Mouse (Mus musculus) fat pad, adult 2 months (tissue): ENCODE measurements around the gene Gpsm3.
"Not testable (repeated sequence)": the region's sequence is repeated elsewhere in the genome, so short reads cannot be mapped to it uniquely, and the experiment has no call there.

Source experiments
- DNase-seq: peaks from one replicate; pipeline ENCODE4 v3.0.0-alpha.2; 2011; ENCODE audit warnings: low read depth, low spot score; ENCODE audit errors: extremely low read depth

Gene Gpsm3

GRCm38 (mm10) chr17:34589681-34590101, at the start of gene Gpsm3:
Gpsm3 (plus strand) TSS chr17:34589806.
- DNase-seq, result no peak

- DNase-seq, result not testable (repeated sequence)
These were observed 46.0 kb upstream of the Gpsm3 start for GRCm38 (mm10) chr17:34543567-34543966.

- no peak for DNase-seq
These were observed 42.8 kb upstream of the Gpsm3 start for GRCm38 (mm10) chr17:34546797-34547196.

DNA sequence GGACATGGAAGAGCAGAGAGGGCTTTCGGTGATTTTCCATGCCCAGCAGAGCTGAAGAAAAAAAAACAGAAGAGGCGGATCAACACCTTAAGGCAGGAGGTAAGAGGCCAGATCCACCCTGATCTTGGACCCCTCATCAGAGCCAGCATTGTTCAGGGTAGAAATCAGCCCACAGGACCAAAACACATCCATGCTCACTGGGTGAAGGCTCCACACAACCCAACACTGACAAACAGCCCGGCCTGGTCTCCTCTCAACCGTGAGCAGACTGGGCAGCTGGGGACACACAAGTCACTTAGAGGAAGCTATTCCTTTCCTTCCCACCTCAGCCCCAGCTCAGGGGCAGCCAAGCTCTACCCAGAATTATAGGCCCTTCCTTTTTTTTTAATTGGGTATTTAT, 42.0 kb upstream of the Gpsm3 start:
- no peak for DNase-seq

DNA sequence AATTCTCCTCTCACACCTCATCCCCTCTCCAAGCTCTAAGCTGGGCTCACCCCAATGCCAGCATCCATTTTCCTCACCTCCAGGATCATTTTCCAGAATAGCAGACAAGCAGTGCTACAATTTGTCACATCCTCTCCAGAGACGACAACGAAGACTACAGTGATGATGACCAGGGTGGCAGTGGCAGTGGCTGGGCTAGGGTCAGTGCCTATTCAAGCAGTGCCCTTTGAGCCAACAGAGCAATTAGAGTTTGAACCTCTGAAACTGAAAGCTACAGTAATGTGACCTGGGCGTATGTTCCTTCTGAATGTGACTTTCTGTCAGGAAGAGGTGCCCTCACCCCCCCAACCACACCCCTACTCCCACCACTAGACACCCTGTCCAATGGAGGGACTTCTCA, 40.5 kb upstream of the Gpsm3 start:
- DNase-seq, result no peak

GRCm38 (mm10) chr17:34549843-34550242, 39.8 kb upstream of the Gpsm3 start:
- no peak for DNase-seq

GRCm38 (mm10) chr17:34555483-34555882, 34.1 kb upstream of the Gpsm3 start:
- DNase-seq, result no peak

- DNase-seq, result no peak
These were observed 33.2 kb upstream of the Gpsm3 start for GRCm38 (mm10) chr17:34556406-34556805.

- no peak for DNase-seq
These were observed 32.2 kb upstream of the Gpsm3 start for GRCm38 (mm10) chr17:34557411-34557810.

DNA sequence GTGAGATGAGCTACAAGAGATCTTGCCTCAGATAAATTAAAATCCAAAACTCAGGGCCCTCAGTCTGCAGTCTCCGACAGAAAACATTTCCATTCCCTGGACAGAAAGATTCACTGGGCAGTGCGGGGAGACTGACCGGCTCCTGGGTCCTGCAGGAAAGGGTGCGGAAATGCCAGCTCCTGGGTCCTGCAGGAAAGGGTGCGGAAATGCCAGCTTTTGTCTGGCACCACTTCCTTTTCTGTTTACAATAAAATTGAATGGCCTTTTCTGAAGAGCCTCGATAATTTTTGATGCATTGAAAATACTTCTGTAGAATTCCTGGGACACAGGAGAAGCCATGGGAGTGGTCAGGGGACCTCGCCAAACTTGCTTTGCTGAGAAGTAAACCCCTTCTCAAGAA, 30.5 kb upstream of the Gpsm3 start:
- DNase-seq, result no peak

- DNase-seq, result no peak
These were observed 29.7 kb upstream of the Gpsm3 start for GRCm38 (mm10) chr17:34559895-34560294.

GRCm38 (mm10) chr17:34560438-34560837, 29.2 kb upstream of the Gpsm3 start:
- no peak for DNase-seq

DNA sequence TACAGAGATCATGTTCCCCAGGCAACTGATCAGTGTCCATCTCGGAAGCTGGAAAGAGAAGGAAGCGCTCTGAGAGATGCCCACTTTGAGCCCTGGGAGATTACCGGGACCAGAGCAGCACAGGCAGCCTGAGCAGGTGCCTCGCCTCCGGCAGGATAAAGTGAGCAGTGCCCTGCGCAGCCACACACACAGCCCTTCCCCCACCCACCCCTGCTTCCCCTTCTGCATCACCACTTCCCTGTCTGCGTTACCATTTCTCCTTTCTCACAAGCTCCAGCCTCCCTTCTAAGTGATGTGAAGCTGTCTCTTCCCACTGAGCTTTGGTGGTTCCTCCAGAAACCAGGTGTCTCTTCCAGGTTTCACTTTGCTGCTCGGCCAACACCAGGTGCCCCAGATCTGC, 28.4 kb upstream of the Gpsm3 start:
- DNase-seq, result no peak

DNA sequence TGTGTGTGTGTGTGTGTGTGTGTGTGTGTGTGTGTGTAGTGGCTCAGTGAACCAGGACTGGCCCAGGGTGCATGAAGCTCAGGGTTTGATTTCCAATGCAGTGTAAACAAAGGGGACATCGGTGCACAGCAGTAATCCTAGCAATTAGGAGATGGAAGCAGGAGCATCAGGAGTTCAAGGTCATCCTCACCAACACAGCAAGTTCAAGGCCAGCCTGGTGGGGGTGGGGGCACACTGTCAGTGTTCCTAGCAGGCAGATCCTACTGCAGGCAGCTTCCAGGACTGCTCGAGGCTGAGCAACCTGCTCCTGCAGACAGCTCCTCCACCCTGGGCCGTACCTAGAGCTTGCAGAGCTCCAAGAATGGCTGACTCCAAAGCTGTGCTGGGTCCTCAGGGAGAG, 27.0 kb upstream of the Gpsm3 start:
- no peak for DNase-seq

DNA sequence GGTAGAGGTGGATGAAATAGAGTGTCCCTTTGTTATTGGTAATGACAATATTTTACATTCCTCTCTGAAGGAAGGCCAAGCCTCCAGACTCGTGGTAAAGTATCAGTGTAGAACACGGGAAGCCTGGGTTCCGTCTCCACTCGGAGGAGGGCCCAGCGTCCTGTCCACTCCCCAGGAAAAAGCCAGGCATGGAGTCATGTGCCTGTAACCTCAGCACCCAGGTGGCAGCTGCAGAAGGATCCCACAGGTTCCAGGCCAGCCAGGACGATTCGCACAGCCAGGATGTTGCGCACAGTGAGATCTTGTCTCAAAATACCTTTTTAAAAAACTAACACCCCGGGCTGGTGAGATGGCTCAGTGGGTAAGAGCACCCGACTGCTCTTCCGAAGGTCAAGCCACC, 26.3 kb upstream of the Gpsm3 start:
- DNase-seq, result no peak

DNA sequence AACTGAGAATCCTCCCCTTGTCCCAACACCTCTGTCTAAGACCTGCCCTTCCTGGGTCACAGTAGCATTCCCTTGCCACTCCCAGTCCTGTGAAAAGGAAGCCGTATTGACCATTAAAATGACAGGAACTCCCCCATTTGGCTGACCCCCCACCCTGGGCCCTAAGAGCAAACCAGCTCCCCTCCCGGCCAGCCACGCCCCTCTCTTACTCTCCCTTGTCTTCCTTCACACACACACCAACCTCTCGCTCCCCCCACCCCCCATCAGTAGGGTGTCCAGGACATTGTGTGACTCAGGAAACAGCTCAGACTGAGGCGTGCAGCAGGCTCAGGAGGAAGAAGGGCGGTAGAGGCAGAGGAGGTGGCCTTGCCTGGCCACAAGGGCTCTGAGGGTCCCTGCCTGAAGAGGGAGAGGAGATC, 25.6 kb upstream of the Gpsm3 start, which contains the start of gene Notch4:
Gene Notch4, plus strand, starts transcription at position 266 of the 419 bp plus-strand sequence.
- DNase-seq, result no peak

DNA sequence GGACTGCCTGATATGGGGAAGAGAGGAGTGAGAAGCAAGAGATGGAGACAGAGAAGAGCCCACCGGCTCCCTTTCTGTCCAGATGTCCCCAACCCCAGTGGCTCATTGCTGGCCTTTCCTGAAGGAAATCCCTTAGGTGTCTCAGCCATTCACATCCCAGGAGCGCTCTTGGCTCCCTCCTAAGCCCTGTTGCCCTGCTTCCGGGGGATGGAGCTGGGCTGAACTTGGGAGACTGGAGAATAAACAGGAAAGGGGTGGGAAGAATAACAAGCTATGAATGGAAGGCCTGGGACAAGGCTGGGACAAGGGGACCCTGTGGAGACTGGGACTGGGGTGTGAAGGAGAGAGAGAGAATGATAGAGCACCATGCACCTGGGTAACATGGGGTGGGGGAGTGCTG, 24.8 kb upstream of the Gpsm3 start:
- DNase-seq, result no peak

DNA sequence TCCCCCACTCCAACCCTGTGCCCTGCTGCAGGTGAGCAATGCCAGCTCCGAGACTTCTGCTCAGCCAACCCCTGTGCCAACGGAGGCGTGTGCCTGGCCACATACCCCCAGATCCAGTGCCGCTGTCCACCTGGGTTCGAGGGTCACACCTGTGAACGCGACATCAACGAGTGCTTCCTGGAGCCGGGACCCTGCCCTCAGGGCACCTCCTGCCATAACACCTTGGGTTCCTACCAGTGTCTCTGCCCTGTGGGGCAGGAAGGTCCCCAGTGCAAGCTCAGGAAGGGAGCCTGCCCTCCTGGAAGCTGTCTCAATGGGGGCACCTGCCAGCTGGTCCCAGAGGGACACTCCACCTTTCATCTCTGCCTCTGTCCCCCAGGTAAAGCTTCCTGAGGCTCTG, 22.3 kb upstream of the Gpsm3 start:
- DNase-seq, result no peak

DNA sequence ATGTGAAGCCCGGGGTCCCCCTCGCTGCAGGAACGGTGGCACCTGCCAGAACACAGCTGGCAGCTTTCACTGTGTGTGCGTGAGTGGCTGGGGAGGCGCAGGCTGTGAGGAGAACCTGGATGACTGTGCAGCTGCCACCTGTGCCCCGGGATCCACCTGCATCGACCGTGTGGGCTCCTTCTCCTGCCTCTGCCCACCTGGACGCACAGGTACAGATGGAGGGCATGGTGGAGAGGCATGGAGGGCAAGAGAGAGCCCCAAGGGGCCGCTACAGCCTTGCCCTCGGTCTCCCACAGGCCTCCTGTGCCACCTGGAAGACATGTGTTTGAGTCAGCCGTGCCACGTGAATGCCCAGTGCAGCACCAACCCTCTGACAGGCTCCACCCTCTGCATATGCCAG, 21.2 kb upstream of the Gpsm3 start:
- DNase-seq, result no peak

DNA sequence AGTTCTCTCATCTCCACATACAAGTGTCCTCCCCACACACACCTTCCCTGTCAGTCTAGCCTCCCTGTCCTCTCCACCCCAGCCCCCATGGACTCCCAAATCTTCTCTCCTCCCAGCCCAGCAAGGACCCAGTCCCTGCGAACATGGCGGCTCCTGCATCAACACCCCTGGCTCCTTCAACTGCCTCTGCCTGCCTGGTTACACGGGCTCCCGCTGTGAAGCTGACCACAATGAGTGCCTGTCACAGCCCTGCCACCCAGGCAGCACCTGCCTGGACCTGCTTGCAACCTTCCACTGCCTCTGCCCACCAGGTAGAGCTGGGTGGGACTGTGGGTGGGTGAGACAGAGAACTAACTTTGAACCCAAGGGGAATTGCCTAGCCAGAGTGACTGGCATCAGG, 19.7 kb upstream of the Gpsm3 start:
- DNase-seq, result no peak

DNA sequence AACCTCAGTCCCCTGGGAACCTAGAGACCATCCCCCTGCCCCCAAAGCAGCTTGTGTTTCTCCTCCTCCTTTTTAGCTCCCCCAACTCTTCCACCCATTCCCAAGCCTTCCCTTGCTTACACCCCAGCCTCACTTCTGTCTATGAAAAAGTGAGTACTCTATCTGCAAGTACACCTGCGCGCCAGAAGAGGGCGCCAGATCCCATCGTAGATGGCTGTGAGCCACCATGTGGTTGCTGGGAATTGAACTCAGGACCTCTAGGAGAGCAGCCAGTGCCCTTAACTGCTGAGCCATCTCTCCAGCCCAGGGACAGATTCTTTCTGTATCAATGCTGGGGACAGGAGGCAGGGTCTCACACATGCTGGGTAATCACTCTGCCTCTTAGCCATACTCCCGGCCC, 17.7 kb upstream of the Gpsm3 start:
- DNase-seq, result no peak

DNA sequence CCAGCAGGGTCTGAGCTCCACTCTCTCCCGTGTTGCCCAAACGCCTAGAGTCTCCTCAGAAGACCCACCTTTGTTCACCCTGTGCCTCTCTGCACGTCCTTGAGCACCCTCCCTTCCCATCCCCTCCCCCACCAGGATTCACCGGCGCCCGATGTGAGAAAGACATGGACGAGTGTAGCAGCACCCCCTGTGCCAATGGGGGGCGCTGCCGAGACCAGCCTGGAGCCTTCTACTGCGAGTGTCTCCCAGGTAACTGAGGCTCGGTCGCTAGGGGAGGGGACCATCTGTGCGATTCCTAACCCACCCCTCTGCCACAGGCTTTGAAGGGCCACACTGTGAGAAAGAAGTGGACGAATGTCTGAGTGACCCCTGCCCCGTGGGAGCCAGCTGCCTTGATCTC, 17.2 kb upstream of the Gpsm3 start:
- no peak for DNase-seq

DNA sequence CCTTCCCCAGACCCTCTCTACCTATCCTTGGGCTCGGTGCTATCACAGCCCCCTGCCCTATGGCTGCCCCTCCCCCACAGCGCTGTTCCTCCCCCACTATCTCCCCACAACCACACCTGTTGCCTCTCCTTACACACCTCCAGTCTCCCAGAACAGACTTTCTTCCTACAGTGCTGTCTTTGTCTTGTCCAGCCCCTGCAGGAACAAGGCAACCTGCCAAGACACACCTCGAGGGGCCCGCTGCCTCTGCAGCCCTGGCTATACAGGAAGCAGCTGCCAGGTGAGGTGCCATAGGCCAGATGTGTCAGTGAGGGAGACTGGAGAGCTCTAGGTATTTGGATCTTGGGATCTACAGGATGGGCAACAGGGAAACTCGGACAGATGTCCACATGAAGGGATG, 13.0 kb upstream of the Gpsm3 start:
- DNase-seq, result no peak

DNA sequence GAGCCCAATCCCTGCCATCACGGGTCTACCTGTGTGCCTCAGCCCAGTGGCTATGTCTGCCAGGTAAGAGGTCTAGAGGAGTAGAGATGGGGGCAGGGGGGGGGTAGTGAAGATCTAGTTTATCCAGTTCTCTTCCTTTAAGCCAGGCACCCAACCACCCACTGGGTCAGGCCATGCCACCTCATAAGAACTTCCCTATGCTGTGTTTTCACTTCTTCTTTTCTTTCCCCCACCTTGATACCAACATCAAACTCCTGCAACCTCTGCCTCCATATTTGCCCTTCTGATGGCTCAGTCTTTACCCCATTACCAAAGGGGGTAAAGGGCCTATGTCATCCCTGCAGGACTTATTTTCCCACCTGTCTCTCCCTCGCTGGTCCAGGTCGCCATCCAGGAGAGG, 11.5 kb upstream of the Gpsm3 start:
- no peak for DNase-seq
